Mouse (Mus musculus): ENCODE results near the gene Slc36a3.
"Not testable (repeated sequence)": the region's sequence is repeated elsewhere in the genome, so short reads cannot be mapped to it uniquely, and the experiment has no call there.

The Slc36a3 gene

GRCm38 (mm10) chr11:55106636-55107035 is 44.9 kb downstream of the Slc36a3 start:
- DNase-seq (ENCODE audit: low spot score), result no peak

- DNase-seq (ENCODE audit: low spot score), result no peak
Observed at GRCm38 (mm10) chr11:55105389-55105788, 46.1 kb downstream of the Slc36a3 start.

- no peak for DNase-seq (ENCODE audit: low spot score)
Observed at GRCm38 (mm10) chr11:55103229-55103628, 48.3 kb downstream of the Slc36a3 start.

GRCm38 (mm10) chr11:55102015-55102414 is 49.5 kb downstream of the Slc36a3 start:
- DNase-seq (ENCODE audit: low spot score), result no peak

- no peak for DNase-seq (ENCODE audit: low spot score)
Observed at GRCm38 (mm10) chr11:55099868-55100267, 51.6 kb downstream of the Slc36a3 start.

- no peak for DNase-seq (ENCODE audit: low spot score)
Observed at GRCm38 (mm10) chr11:55099019-55099771, 52.3 kb downstream of the Slc36a3 start.

GRCm38 (mm10) chr11:55098189-55098915 is 53.2 kb downstream of the Slc36a3 start:
- no peak for DNase-seq (ENCODE audit: low spot score)

- peak; percentile 87 for DNase-seq (ENCODE audit: low spot score)
Observed at GRCm38 (mm10) chr11:55097463-55098188, 53.9 kb downstream of the Slc36a3 start, which contains the start of gene Gm2a. Gene Gm2a, plus strand, starts transcription at chr11:55098115.

- DNase-seq (ENCODE audit: low spot score), result peak; percentile 17
Observed at GRCm38 (mm10) chr11:55096731-55097462, 54.6 kb downstream of the Slc36a3 start.

GRCm38 (mm10) chr11:55096296-55096695 is 55.2 kb downstream of the Slc36a3 start:
- not testable (repeated sequence) for DNase-seq (ENCODE audit: low spot score)

GRCm38 (mm10) chr11:55093096-55093495 is 58.4 kb downstream of the Slc36a3 start:
- DNase-seq (ENCODE audit: low spot score), result no peak

- no peak for DNase-seq (ENCODE audit: low spot score)
Observed at GRCm38 (mm10) chr11:55089892-55090291, 61.6 kb downstream of the Slc36a3 start.

GRCm38 (mm10) chr11:55087006-55087405 is 64.5 kb downstream of the Slc36a3 start:
- peak; percentile 97 for DNase-seq (ENCODE audit: low spot score)

- DNase-seq (ENCODE audit: low spot score), result peak; percentile 20
Observed at GRCm38 (mm10) chr11:55085396-55085795, 66.1 kb downstream of the Slc36a3 start.

GRCm38 (mm10) chr11:55084629-55085028 is 66.9 kb downstream of the Slc36a3 start:
- peak; percentile 69 for DNase-seq (ENCODE audit: low spot score)

- no peak for DNase-seq (ENCODE audit: low spot score)
Observed at GRCm38 (mm10) chr11:55081206-55081605, 70.3 kb downstream of the Slc36a3 start.

- peak; percentile 46 for DNase-seq (ENCODE audit: low spot score)
Observed at GRCm38 (mm10) chr11:55079180-55079579, 72.3 kb downstream of the Slc36a3 start.

GRCm38 (mm10) chr11:55078502-55078901 is 73.0 kb downstream of the Slc36a3 start:
- no peak for DNase-seq (ENCODE audit: low spot score)

- DNase-seq (ENCODE audit: low spot score), result peak; percentile 63
Observed at GRCm38 (mm10) chr11:55077331-55078231, 73.9 kb downstream of the Slc36a3 start, which contains the start of gene Ccdc69. Gene Ccdc69, minus strand, starts transcription at chr11:55078131.

- DNase-seq (ENCODE audit: low spot score), result no peak
Observed at GRCm38 (mm10) chr11:55076234-55076633, 75.3 kb downstream of the Slc36a3 start.

GRCm38 (mm10) chr11:55075602-55076001 is 75.9 kb downstream of the Slc36a3 start:
- no peak for DNase-seq (ENCODE audit: low spot score)

Measured in adipocyte (in vitro differentiated cells).